Mouse (Mus musculus): ENCODE measurements at regions not wholly inside any gene's neighbourhood (a gene's known extent, or its start where the extent isn't known, plus 50 kb on each side); places are given as distances from the start of the nearest gene placed in this dataset.

- TF ChIP-seq CHD2 (IDR thresholded peaks at IDR 0.05; ENCODE audit: low read depth, low read length), result no peak
- no peak for TF ChIP-seq HCFC1 (IDR thresholded peaks at IDR 0.05; ENCODE audit: borderline replicate concordance, insufficient read depth, low read length)
These were observed 125.7 kb downstream of the Basp1 start for GRCm38 (mm10) chr15:25287850-25288249.
